Mouse (Mus musculus) spleen, postnatal 14 days (tissue): ENCODE measurements around the gene Themis.
A peak's percentile ranks its signal among the peaks of the same experiment; 100 is the strongest.

Experiments used
- DNase-seq, 2 experiments: peaks; one replicate each; pipeline ENCODE4 v3.0.0; 2021 to 2022; ENCODE audit warnings: low spot score in 2 of 2

The Themis gene

GRCm38 (mm10) chr10:28805160-28805559, 137.0 kb downstream of the Themis start:
- DNase-seq: no peak

- DNase-seq: no peak
These were observed 143.9 kb downstream of the Themis start for GRCm38 (mm10) chr10:28811928-28812570.

GRCm38 (mm10) chr10:28812571-28812936, 144.4 kb downstream of the Themis start:
- DNase-seq: no peak

GRCm38 (mm10) chr10:28816160-28816559, 148.0 kb downstream of the Themis start:
- DNase-seq: no peak

GRCm38 (mm10) chr10:28822320-28822719, 154.2 kb downstream of the Themis start:
- DNase-seq: no peak

- no peak for DNase-seq
These were observed 174.4 kb downstream of the Themis start for GRCm38 (mm10) chr10:28842605-28843004.

- DNase-seq: peak in 1 of 2 experiments; percentile 3
These were observed 175.9 kb downstream of the Themis start for GRCm38 (mm10) chr10:28843755-28844717.

GRCm38 (mm10) chr10:28856154-28856553, 188.0 kb downstream of the Themis start:
- no peak for DNase-seq

GRCm38 (mm10) chr10:28870580-28871354, 202.6 kb downstream of the Themis start:
- no peak for DNase-seq

- DNase-seq: no peak
These were observed 206.4 kb downstream of the Themis start for GRCm38 (mm10) chr10:28874605-28875004.

- DNase-seq: no peak
These were observed 219.5 kb downstream of the Themis start for GRCm38 (mm10) chr10:28887643-28888042.

GRCm38 (mm10) chr10:28890886-28891285, 222.7 kb downstream of the Themis start:
- no peak for DNase-seq

- no peak for DNase-seq
These were observed 230.2 kb downstream of the Themis start for GRCm38 (mm10) chr10:28898351-28898750.
